Mouse (Mus musculus) spleen, adult 18-20 months (tissue): Measurements from ENCODE around the gene Tmem35b.

Source experiments
- DNase-seq, 2 experiments: peaks; one replicate each; pipeline ENCODE4 v3.0.0; 2022; ENCODE audit warnings: mixed read lengths in 2 of 2

The Tmem35b gene

GRCm38 (mm10) chr4:127168914-127169345, 45.4 kb downstream of the Tmem35b start, which contains the start of gene Dlgap3:
TSS of gene Dlgap3 (plus strand) at chr4:127169204.
- peak in 1 of 2 experiments; percentile 12 for DNase-seq

- peak in 1 of 2 experiments; percentile 11 for DNase-seq
Measured at GRCm38 (mm10) chr4:127169346-127170221, 46.1 kb downstream of the Tmem35b start.

DNA sequence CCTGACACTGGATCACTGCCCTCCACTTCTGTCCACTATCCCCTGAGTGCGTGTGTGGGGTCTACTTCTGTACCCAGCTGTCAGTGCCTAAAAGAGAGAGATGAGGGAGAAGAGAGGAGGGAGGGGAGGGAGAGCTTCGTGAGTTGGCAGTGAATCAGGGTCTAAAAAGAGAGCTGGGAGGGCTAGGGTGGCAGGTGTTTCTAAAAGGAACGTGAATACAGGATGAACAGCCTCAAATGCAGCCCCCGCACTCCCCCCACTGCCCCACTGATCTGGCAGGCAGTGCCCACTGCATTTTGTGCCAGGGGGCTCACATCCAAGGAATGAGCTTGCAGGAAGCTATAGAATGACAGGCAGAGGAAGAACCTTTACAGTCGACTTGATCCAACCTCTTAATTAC, 47.4 kb downstream of the Tmem35b start:
- DNase-seq = no peak

DNA sequence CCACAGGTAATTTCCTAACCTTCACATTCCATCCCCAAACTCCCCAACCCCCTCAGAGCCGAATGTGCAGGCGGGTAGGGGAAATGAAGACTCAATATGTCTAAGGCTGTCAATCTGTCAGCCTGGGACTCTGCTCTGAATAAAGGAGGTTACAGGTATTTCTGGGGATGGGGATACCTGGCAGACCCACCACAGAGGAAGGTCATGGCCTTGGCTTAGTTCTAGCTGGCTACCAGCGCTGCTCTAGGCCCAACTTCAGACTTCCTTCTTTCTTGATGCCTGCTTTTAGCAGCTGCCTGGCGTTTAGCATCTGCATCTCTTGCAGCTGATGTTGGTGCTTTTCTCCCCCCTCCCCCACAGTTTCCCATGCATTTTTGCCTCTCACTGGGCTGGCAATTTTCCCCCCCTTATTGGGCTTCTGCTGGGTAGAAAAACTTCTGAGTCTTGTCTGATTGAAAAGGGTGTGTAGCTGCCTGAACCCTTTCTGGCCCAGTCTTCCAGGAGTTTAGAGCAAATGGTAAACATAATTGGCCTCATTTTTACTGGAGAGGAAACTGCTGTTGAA, 47.9 kb downstream of the Tmem35b start:
- no peak for DNase-seq

- no peak for DNase-seq
Measured at GRCm38 (mm10) chr4:127172119-127172518, 48.6 kb downstream of the Tmem35b start.

- DNase-seq = no peak
Measured at GRCm38 (mm10) chr4:127172614-127173013, 49.1 kb downstream of the Tmem35b start.

DNA sequence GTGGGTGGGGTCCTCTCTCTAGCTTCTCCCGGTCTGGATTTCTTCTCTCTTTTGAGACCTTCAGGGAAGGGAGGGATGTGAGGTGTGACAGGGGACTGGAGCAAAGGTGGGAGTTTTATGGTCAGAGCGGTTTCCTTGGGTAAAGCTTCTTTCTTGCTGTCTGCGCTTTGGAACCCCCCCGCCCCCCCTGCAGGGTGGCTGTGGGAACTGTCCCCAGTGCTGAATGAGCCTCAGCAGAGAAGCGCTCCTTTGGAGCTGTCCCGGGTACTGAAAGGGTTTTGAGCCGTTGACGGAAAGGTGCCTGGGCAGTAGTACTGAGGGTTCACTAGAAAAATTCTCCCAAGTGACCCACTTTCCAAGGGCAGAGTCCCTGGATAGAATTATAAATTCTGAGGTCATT, 50.0 kb downstream of the Tmem35b start:
- peak in 1 of 2 experiments; percentile 13 for DNase-seq

GRCm38 (mm10) chr4:127174075-127174899, 50.8 kb downstream of the Tmem35b start:
- DNase-seq = no peak

DNA sequence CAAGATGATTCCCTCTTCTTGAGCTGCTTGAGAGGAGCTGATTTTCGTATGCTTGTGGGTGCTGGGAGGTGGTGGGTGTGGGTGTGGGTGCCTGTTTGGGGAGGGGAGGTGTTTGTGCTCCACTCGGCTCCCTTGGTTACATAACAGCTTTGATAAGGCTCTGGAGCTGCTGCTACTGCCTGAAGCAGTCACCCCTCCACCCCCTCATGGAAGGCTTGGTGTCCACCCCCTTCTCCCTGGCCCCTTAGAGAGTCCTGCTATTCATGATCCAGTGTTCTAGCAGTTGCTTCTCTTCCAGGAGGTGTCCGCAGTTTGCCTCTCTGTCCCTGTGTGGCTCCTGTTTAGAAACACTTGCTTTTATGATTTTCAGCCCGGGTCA, 51.4 kb downstream of the Tmem35b start:
- no peak for DNase-seq

GRCm38 (mm10) chr4:127177961-127178360, 54.5 kb downstream of the Tmem35b start:
- no peak for DNase-seq

GRCm38 (mm10) chr4:127178671-127179070, 55.2 kb downstream of the Tmem35b start:
- no peak for DNase-seq
